Mouse (Mus musculus) olfactory bulb, adult 2 months (tissue): Measurements from ENCODE around the gene Tmem89. TPM values are rescaled to one million over a fixed set of nuclear protein-coding genes. Genes with fewer than 3 reads are reported as not detected.
A peak's percentile ranks its signal among the peaks of the same experiment; 100 is the strongest.

Experiments used
- H3K27ac ChIP-seq: fragments of 200-500 bp; 2 replicates; pipeline ENCODE4 v1.5.1; 2012; ENCODE audit warnings: low read depth, low read length; ENCODE audit not compliant: insufficient read depth
- H3K4me1 ChIP-seq: fragments of 200-500 bp; 2 replicates; pipeline ENCODE4 v1.6.1; 2012; ENCODE audit warnings: low read length; ENCODE audit not compliant: control insufficient read depth, insufficient read depth
- H3K4me3 ChIP-seq: fragments of 200-500 bp; 2 replicates; pipeline ENCODE4 v1.5.1; 2012; ENCODE audit warnings: mild to moderate bottlenecking, low read depth, low read length, moderate library complexity; ENCODE audit not compliant: insufficient read depth
- CTCF ChIP-seq: fragments of 200-500 bp; IDR thresholded peaks from 2 replicates; pipeline ENCODE4 v1.5.1; 2012; ENCODE audit warnings: low read depth, mild to moderate bottlenecking, low read length, moderate library complexity; ENCODE audit not compliant: insufficient read depth
- POLR2A ChIP-seq: fragments of 200-500 bp; IDR thresholded peaks from 2 replicates; pipeline ENCODE4 v1.6.1; 2012; ENCODE audit warnings: mild to moderate bottlenecking, low read depth, low read length, moderate library complexity; ENCODE audit not compliant: insufficient read depth
- WGBS: fragments of 180-500 bp; shearing (Covaris S2); methylation state at CpG from one replicate; pipeline ENCODE4 v1.1.7; 2018; 5-methylcytosine and 5-hydroxymethylcytosine counted together
- polyA plus RNA-seq: library from polyadenylated mRNA; stranded (reverse); fragments of >200 nt; gene quantifications from 2 replicates; pipeline ENCODE4 v1.2.4, GENCODE M21; 2012; ENCODE audit warnings: low replicate concordance; ENCODE audit not compliant: missing spikeins, insufficient read depth, insufficient read length

The Tmem89 gene
- not detected in 2 replicates for polyA plus RNA-seq

- Histone ChIP-seq H3K4me1 (peaks cover 13% of the 10 kb centered on the region), H3K4me3 (no peak within 1 kb of the TSS), H3K27ac (0 out of 2 replicates have a peak within 1 kb of the TSS, but pooled peaks have one; percentile 6)
- TF ChIP-seq POLR2A (no peak), CTCF (no peak)
- 19% methylated on average over 6 of the region's 6 CpGs for whole genome bisulfite sequencing
Measured at GRCm38 (mm10) chr9:108914491-108914890, at the start of gene Tmem89. Gene Tmem89, plus strand, starts transcription at chr9:108914619.

GRCm38 (mm10) chr9:108912308-108912707, 2.1 kb upstream of the Tmem89 start:
- no peak overlapping the region for H3K27ac ChIP-seq
- no peak overlapping the region for H3K4me3 ChIP-seq
- peaks cover 13% of the 10 kb centered on the region for H3K4me1 ChIP-seq
- no peak for TF ChIP-seq CTCF
- no peak for TF ChIP-seq POLR2A
- WGBS, result 87% methylated on average over 6 of the region's 6 CpGs

GRCm38 (mm10) chr9:108913161-108913560, 1.3 kb upstream of the Tmem89 start:
- 93% methylated on average over 7 of the region's 7 CpGs for WGBS
- TF ChIP-seq POLR2A, result no peak
- no peak for TF ChIP-seq CTCF
- no peak overlapping the region for H3K4me3 ChIP-seq

GRCm38 (mm10) chr9:108913621-108914020, 798 bp upstream of the Tmem89 start:
- Histone ChIP-seq H3K27ac (no peak overlapping the region), H3K4me3 (no peak overlapping the region), H3K4me1 (peaks cover 13% of the 10 kb centered on the region)
- TF ChIP-seq CTCF (no peak), POLR2A (no peak)
- WGBS, result 53% methylated on average over 10 of the region's 10 CpGs

More at GRCm38 (mm10) chr9:108913161-108913560, 1.3 kb upstream of the Tmem89 start:
- Histone ChIP-seq H3K4me1 (peaks cover 13% of the 10 kb centered on the region), H3K27ac (no peak overlapping the region)

- TF ChIP-seq POLR2A, result no peak
- no peak for TF ChIP-seq CTCF
- peaks cover 3% of the 10 kb centered on the region; the same call in 1 of the 2 replicates for H3K4me1 ChIP-seq
- WGBS, result 76% methylated on average over 8 of the region's 8 CpGs
Measured at GRCm38 (mm10) chr9:108925897-108926296, 11.5 kb downstream of the Tmem89 start.

GRCm38 (mm10) chr9:108928424-108928823, 14.0 kb downstream of the Tmem89 start:
- TF ChIP-seq CTCF, result no peak
- Histone ChIP-seq H3K4me3 (no peak overlapping the region), H3K27ac (no peak overlapping the region), H3K4me1 (peaks cover 3% of the 10 kb centered on the region; the same call in 1 of the 2 replicates)
- 88% methylated on average over 3 of the region's 3 CpGs for whole genome bisulfite sequencing

More at GRCm38 (mm10) chr9:108925897-108926296, 11.5 kb downstream of the Tmem89 start:
- no peak overlapping the region for H3K4me3 ChIP-seq
- no peak overlapping the region for H3K27ac ChIP-seq

GRCm38 (mm10) chr9:108935991-108936390, 21.6 kb downstream of the Tmem89 start:
- 12% methylated on average over 3 of the region's 3 CpGs for WGBS
- TF ChIP-seq POLR2A (no peak), CTCF (no peak)
- Histone ChIP-seq H3K4me3 (no peak overlapping the region), H3K27ac (no peak overlapping the region), H3K4me1 (peaks cover 3% of the 10 kb centered on the region; the same call in 1 of the 2 replicates)

GRCm38 (mm10) chr9:108936418-108937364, 22.3 kb downstream of the Tmem89 start, which contains the start of gene Uqcrc1:
Gene Uqcrc1, plus strand, starts transcription at chr9:108936633.
- Histone ChIP-seq H3K4me3 (peak within 1 kb of the TSS; percentile 59), H3K4me1 (peaks cover 3% of the 10 kb centered on the region; the same call in 1 of the 2 replicates), H3K27ac (peak within 1 kb of the TSS; percentile 52)
- TF ChIP-seq CTCF, result peak; percentile 77
- peak; percentile 94 for TF ChIP-seq POLR2A
- under 1% methylated on average over 58 of the region's 58 CpGs for WGBS

- H3K4me1 ChIP-seq, result peaks cover 20% of the 10 kb centered on the region
- H3K27ac ChIP-seq, result no peak overlapping the region
- TF ChIP-seq POLR2A (no peak), CTCF (no peak)
- H3K4me3 ChIP-seq, result no peak overlapping the region
- 48% methylated on average over 9 of the region's 9 CpGs for WGBS
Measured at GRCm38 (mm10) chr9:108945111-108945510, 30.7 kb downstream of the Tmem89 start.
